Mouse (Mus musculus): Measurements from ENCODE around the gene Senp6.
"Not testable (repeated sequence)": the region's sequence is repeated elsewhere in the genome, so short reads cannot be mapped to it uniquely, and the experiment has no call there.

Gene Senp6

DNA sequence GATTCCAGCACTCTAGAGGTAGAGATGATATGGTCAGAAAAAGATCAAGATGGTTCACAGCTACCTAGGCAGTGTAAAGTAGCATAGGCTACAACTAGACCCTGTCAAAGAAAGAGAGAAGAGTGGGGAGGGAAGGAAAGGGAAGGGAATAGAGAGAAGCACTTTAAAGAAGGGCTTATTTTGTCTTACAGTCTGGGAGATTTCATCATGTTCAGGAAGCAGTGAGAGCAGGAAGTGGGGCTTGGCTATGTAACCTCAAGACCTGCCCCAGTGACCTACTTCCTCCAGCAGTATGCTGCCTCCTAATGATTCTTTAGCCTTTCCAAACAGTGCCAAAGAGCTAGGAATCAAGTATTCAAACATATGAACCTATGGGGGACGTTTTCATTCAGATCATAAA is 14.2 kb downstream of the Senp6 start:
- peak; percentile 67 for DNase-seq

DNA sequence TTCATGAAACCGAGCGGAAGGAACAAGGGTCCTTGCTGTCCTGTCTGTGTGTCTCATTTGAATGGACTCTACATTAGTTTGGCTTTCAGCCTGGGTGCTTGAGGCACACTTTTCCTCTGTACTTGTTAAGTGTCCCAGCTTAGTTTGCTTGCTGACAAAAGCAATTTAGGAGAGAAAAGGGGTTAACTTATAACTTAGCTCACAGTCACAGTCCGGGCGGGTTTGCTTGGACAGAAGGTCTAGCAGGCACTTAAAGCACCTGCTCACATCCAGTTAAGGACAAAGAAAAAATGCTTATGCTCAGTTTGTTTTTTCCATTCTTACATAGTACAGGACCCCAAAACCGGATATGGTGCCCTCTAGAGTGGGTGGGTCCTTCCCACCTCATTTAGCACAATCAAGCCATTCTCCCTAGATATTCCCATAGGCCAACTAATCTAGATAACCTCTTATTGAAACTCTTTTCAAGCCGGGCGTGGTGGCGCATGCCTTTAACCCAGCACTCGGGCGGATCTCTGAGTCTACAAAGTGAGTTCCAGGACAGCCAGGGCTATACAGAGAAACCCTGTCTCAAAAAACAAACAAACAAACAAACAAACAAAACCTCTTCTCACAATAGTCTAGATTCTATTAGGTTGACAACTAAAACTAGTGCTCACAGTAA is 17.9 kb downstream of the Senp6 start:
- no peak for DNase-seq

DNA sequence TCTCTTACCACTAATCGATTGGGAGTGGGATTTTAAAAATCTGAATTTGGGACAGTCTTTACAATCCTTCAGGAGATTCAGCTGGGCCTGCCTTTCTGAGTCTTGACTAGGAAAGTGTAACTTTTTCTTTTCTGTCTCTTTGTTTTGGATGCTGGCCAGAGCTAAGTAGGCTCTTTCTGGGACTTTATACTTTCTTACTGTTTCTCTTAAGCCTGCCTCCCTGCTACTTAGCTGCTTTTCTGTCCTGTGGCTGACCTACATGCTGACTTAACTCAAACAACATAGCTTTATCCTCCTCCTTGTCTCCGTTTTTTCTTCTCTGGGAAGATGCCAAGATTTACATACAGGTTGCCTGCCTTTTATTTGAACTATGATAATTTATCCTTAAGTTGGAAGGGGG is 19.0 kb downstream of the Senp6 start:
- no peak for DNase-seq

DNA sequence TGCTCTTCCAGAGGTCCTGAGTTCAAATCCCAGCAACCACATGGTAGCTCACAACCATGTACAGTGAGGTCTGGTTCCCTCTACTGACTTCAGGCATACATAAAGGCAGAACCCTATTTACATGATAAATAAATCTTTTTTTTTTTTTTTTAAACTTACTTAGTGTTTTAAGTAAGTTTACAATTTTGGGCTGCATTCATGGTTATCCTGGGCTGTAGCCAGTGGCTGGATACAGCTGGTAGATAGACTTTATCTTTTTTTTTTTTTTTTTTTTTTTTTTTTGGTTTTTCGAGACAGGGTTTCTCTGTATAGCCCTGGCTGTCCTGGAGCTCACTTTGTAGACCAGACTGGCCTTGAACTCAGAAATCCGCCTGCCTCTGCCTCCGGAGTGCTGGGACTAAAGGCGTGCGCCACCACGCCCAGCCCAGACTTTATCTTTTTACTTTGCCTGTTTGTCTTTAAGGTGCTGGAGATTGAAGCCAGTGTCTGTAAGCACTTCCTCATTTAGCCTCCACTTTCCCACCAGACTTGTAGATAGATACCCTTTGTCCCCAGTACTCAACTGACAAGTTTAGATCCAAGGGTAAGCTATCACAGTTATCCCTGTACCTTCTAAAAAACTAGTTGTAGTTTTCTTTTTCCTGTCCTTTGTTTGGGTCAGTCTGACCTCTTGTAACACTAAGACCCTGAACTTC is 19.7 kb downstream of the Senp6 start:
- DNase-seq, result not testable (repeated sequence)

DNA sequence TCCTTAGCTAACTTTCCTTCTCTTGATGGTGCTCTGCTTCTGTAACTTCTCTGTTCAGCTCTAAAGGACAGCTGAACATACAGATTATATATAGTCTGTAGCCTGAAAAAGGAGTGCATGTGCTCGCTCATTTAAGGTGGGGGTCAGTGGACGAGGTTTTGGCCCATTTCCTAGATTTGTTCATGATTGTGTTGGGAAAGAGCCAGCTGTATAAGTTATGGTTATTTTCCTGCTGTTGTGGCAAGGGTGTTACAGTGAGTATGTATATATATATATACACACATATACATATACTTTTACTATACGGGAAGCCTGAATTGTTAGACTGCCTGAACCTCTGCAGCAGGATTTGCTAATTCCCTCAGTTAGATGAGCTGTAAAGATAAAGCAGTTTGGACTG is 22.7 kb downstream of the Senp6 start:
- no peak for DNase-seq

DNA sequence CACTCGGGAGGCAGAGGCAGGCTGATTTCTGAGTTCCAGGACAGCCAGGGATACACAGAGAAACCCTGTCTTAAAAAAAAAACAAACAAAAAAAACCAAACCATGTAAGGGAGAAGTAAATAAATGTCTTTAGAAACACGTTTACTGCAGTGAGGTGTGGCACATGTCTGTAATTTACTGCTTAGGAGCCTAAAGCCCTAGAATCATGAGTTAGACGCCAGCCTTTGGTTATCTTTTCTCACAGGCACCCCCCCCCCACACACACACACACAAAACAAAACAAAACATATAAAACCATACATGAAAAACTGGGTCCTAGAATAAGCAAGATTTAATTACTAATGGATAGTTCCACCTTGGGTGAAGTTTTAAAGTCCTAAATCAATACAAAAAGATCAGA is 29.6 kb downstream of the Senp6 start:
- DNase-seq, result no peak

DNA sequence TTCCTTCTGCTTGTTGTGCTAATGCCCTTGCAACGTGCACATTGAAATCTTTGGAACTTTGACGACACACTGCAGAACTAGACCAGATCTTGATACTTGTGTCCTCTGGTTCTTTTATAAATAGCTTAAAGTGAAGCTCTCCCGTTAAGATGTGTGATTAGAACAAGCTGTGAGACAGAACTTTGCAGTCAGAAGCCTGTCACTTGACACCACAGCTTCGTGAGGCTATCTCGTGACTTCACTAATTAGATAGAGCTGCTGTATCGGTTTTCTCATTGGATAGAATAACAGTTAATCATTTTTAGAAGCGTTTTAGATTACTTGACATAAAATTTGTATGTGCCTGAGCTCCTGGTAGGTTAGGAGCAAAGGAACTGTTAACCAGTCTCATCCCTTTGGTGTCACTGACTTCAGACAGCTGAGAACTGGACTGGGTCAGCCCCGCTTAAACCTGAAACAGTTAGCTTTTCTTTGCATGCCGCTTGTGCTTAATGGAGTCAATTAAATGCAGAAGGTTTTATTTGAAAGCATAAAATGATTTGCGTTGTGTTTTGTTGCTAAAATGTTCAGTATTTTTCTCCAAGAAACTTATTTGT is 79.4 kb downstream of the Senp6 start:
- no peak for DNase-seq

DNA sequence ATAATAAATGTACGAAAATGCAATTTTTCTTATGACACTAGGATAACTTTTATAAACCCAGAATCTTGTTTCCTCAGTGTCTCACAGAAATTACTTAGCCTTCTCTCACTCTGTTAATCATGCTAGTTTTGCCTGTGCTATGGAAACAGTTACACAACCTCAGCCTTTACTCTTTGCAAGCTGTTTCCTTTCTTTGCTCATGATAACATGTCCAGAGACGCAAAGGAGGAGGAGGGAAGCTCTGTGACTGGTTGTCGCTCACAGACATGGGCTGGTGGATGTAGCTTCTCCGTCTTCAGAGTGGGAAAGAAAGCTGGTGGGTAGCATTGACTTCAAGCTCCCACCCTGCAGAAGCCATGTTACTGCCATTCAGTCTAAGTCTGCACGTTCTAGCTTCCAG is 82.9 kb downstream of the Senp6 start:
- no peak for DNase-seq

DNA sequence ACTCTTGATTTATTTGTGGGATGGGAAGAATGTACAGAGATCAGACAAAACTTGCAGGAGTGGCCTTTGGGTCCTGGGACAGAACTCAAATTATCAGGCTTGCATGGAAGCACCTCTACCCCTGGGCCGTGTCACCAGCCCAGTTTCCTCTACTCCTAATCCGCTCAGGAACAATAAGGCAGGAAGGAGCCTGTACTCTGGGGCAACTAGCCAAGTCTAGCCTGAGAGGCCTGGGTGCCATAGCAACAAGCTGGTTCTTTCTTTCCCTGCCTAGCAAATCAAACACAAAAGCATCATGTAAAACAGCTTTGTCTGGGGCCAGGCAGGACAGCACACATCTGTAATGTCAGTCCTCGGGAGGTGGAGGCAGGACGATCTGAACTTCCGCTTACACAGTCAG is 88.6 kb downstream of the Senp6 start:
- DNase-seq, result no peak

DNA sequence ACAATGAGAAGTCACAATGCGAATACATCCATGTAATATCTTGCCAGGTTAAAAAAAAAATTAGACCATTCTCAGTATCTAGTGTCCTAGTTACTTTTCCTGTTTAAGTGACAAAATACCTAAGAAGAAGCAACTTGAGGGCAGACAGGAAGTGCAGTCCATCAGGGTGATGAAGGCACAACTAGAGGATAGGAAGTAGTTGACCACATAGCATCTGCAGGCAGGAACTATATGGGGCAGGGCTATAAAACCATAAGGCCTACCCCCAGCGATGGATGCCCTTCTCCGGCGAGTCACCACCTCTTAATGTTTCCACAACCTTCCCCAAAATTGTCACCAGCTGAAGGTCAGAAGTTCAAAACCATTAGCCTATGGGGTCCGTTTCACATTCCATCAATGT is 90.1 kb downstream of the Senp6 start:
- no peak for DNase-seq

DNA sequence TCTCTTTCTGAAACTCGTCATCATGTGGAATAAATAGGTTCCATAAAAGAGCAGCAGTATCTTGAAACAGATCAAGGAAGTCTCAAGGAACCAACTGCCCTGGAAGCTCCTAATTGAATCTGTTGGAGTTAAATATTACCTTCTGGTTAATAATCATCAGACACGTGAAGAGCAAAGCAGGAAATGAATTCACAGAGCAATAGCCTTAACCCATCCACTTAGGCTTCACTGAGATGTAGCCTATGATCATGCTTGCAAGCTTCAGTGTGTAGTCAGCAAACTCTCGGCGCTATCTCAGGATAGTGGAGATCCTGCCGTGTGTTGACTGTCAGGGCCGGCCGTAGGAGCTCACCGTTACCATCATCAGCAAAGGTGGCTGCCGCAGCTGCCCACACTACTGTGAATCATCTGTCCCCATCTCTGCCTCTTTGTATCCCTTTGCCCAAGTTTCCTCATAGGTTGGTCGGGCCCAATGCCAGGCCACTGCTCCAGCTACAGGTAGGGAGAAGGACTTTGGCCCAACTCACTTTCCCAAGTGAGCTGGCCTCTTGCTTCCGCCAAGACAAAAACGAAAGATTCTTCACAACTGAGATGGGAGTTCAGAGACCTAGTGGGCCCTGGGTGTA is 91.2 kb downstream of the Senp6 start:
- DNase-seq, result no peak

DNA sequence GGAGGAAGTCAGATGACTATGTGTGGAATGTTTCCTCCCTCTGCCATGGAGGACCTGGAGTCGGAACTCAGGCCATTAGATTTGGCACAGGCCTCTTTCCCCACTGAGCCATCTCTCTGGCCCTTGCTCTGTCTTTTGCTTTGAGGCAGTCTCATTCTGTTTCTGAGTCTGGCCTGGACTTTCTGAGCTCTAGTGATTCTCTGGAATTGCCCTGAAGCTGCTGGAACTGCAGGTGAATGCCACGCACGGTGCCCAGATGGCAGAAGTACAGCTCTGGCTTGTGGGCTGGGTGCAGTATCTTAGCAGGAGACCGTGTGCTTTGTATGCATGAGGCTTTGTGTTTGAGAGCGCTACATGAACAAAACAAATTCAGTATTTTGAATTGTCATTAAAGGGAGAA is 92.2 kb downstream of the Senp6 start:
- no peak for DNase-seq

DNA sequence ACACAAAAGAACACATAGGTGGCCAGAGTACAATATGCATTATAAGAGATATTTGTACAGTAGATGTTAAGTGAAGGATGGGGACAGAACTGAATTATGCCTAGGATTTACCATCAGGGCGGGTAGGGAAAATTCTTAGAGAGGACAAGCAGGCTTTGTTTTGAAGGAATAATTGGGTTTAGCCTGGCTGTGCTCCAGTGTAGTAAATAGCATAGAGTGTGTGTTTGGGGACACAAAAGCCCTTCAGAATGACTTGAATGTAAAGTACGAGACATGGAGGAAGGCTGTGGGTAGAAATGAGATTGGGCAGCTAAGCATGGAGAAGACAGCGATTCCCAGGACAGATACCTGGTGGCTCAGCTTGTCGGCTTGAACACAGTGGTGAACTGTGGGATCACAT is 94.7 kb downstream of the Senp6 start:
- no peak for DNase-seq

DNA sequence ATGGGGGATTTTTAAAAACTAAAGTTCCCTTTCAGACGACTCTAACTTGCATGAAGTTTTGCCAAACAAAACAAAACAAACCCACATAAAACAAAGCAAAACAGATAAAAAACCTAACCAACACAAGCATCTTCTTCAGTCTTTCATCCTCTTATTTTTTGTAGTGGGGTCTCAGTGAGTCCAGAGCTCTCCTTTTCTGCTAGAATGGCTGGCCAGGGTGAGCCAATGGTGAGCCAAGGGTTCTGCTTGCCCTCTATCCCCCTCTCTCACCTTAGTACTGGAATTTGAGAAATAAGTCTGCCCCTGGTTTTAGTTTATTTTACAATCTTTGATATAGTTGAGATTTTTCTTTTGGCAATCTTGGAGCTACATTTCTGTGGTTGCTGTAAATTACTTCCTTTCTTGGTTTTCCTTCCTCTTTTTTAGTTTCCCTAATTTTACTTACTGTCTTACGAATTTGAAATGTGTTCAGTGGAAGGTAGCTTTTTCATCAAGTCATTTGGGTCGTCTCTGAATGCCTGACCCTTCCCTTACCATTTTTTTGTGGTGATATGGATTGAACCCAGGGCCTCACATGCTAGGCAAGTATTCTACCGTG is 96.5 kb downstream of the Senp6 start:
- no peak for DNase-seq

DNA sequence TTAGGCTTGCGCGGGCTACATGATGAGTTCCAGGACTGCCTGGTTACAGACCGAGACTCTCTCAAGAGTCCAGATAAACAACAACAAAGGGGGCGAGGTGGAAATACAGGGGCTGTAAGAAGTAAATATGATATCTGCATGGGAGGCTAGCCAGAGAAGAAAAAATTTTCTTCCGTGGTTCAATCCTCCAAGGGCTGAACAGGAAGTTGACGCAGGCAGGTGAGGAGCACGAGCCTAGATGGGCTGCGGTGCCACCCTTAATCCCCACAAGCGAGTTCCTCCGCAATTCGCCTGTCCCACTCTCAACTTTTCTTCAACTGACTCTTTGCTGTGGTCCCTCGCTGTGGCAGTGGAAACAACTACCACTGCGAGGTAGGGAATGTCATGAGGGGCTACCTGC is 97.5 kb downstream of the Senp6 start:
- no peak for DNase-seq

DNA sequence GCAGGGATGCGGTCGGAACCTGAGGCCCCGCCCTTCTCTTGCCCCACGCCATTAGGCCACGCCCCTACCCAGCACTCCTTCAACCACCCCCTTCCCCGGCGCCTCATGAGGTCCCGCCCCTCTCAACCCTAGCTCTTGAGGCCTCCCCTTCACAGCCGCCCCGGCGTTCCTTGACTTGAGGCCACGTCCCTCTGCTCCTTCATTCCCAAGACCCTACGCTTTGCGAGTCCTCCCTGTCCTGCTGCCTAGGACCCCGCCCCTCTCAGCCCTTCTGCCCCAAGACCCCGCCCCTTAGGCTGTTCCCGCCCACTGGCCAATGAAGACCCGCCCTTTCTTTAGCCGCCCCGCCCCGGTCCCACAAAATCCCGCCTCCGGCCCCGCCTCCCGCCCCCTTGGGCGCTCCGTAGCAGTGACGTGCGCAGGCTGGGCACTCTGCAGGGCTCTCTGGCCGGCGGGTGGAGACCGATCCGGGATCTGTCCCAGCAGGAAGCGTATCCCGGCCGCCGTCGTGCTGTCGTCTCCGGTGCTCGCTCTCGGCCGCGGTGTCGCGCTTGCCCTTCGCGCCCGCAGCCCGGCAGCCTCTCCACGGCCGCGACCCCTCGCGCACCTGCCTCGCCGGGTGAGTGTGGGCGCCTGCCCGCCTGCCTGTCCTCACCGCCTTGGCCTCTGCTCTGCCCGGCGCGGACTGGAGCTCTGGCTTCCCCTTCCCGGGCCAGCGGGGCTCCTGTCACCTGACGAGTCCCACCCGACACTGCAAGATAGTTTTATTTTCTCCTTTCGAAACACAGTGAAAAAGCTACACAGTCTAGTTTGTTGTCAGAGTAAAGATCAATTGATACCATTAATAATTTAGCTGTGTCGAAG is 98.1 kb downstream of the Senp6 start, which contains the start of gene Myo6:
Gene Myo6, plus strand, starts transcription at position 421 of the 864 bp plus-strand sequence.
- peak; percentile 91 for DNase-seq

DNA sequence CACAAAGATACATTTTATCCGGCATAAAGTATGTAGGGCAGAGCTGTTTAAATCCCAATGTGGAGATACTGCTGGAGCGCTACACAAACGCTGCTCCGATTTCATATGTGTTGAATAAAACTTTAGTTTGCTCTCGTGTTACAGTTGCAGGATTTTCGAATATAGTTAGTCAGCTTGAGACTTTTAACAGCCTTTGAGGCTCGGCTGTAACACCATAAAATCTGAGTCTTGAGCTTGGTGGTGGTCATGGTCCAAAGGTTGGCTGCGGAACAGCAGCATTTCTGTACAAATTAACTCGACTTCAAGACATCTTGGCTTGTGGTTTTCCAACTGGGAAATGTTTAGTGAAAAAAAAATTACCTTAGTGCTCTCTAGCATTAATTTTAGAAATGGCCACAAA is 99.0 kb downstream of the Senp6 start:
- no peak for DNase-seq

DNA sequence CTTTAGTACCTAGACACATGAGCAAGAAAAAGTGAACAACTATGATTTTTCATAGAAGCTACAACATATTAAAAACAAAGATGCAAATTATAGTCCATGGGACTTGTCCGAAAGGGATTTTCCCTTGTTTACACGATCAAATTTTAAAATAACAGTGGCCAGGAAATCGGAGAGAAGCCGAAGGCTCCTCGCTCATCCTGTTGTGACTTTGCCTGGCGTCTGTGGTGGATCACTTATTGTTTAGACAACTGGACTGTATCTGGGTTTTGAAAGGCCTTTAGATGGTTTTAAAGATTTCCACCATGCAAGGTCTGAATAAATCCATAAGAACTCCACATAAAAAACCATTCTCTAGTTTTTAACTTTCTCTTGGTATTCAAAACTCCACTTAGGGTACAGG is 99.7 kb downstream of the Senp6 start:
- DNase-seq, result no peak

DNA sequence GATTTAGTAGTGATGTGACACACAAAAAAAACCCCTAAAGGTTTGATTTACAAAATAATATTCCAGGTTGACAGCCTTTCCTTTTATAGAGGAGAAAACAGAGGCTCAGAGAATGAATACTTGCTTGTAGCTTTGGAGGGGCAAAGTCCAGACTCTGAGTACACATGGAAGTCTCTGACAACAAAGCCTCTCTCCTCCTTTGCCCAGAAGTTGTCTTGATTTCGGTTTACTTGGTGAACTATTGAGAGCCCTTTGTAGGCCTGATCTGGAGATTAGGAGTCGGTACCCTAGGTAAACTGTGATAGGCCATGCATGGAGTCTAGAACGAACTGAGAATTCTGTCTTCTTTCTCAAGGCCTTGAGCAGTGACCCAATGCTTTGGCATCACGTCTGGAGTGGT is 100.4 kb downstream of the Senp6 start:
- DNase-seq, result no peak

DNA sequence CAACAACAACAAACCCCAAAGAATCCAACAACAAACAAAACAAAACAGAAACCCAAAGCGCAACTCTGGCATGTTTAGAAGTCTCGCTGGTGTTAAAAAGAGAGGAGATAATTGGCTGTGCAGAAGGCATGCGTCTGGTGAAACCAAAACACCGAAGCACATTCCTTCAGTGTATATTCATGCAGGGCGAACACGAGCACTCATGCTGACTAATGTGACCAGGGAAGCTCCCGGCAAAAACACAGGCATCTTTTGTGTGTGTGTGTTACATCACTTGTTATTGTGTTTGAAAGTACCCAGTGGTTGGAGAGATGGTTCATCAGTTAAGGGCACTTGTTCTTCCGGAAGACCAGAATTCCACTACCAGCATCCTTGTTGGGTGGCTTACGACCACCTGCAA is 102.8 kb downstream of the Senp6 start:
- no peak for DNase-seq

DNA sequence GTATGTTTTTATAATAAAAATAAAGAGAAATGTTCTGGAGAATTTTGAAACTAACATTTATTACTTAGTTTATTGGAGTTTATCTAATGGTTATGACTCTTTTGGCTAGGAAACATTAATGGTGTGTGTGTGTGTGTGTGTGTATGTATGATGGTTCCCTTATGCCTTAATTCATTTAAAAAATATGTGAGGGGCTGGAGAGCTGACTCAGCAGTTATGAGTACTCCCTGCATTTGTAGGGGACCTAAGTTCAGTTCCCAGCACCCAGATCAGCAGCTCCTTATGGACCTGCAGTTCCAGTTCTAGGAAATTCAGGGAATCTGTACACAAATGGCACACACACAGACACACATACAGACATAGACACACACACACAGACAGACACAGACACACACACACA is 104.5 kb downstream of the Senp6 start:
- no peak for DNase-seq

DNA sequence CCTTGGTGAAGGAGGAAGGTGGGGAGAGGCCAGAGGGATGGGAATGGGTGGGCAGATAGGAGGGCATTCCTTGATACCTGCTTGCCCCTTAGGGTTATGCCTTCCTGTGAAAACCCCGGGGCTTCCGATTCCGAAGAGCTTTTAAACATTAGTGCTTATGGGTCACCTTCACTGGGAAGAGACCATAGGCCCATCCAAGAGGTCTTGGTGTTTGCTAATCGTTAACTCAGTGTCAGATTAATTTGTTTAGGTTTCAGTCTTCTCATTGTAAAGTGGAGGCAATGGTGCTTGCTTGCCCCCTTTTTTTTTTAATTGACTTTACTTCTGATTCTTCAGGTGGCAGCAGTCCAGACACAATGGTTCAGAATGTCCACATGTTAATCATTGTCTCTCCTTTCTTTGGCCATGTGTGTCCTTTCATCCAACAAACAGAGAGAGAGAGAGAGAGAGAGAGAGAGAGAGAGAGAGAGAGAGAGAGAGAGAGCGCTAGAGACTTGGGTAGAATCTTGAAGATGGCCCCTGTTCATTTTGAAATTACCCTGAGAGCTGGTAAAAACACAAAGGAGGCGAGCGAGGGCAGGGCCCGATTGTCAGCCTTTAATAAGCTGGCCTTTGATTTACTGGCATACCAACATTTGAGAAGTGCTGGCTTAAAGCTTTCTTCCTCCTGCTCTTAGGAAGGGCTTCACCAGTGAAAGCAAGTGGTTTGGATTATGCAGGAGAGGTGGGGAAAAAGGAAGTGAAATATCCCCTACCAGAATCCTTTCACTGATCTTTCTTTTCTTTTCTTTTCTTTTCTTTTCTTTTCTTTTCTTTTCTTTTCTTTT is 105.9 kb downstream of the Senp6 start:
- DNase-seq, result no peak

All from thymus, postnatal 14 days (tissue).